Mouse (Mus musculus): ENCODE data around the gene Fn1. TPM values are rescaled to one million over a fixed set of nuclear protein-coding genes. Genes with fewer than 3 reads are reported as not detected.

Fn1 gene
- polyA plus RNA-seq, 1 experiment from 2014 or later = 182 TPM

DNA sequence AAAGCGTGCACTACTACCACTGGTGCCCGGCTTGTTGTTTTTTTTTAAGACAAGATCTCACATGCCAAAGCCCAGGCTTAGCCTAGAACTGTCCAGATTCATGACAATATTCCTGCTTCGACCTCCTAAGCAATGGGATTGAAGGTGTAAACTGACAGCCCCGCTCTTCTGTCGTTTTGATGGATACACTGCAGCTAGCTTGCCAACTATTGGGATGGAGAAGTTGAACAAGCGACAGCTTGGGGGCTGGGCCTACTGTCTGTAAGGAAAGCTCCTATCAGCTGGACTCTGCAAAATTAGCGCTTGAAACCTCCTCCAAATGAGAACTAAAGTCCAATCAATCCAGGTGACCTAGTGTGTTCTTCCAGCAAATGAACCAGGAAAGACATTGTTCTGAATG, 69.1 kb downstream of the Fn1 start:
- Histone ChIP-seq H3K9me3 (ENCODE audit: control insufficient read depth, low read depth, low read length) (no peaks in the 10 kb centered on the region), H3K9ac (replicated peaks; ENCODE audit: low read depth, low read length) (no peak overlapping the region), H3K4me3 (ENCODE audit: low read depth, low read length) (no peak overlapping the region), H3K4me2 (replicated peaks; ENCODE audit: low read depth, low read length) (no peak overlapping the region), H3K4me1 (ENCODE audit: control insufficient read depth, insufficient read depth, low read length) (no peaks in the 10 kb centered on the region), H3K36me3 (ENCODE audit: control insufficient read depth, insufficient read depth, low read length) (peaks cover 50% of the 10 kb centered on the region), H3K27me3 (ENCODE audit: control insufficient read depth, insufficient read depth, low read length) (no peaks in the 10 kb centered on the region), H3K27ac (ENCODE audit: low read length) (no peak overlapping the region)
- 85% methylated on average over 7 of the region's 7 CpGs for WGBS
- ATAC-seq (ENCODE audit: insufficient number of reproducible peaks, insufficient read depth, low FRiP score, low read depth) = no peak

DNA sequence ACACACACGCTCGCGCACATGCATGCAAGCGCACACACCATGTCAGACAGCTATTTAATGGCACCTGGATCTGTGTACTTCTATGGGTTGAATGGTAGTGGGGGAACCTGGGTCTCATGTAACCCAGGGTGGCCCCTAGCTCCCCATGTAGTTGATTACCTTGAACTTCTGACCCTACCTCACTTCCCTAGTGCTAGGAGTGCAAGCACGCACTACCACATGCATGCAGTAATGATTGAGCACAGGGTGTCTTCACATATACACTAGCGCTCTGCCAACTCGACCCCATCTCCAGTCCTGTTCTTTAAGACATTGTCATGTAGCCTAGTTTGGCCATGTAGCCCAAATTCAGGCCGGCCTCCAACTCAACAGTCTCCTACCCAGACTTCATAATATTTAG, 69.7 kb downstream of the Fn1 start:
- Histone ChIP-seq H3K36me3 (ENCODE audit: control insufficient read depth, insufficient read depth, low read length) (peaks cover 51% of the 10 kb centered on the region), H3K9me3 (ENCODE audit: control insufficient read depth, low read depth, low read length) (no peaks in the 10 kb centered on the region), H3K4me1 (ENCODE audit: control insufficient read depth, insufficient read depth, low read length) (no peaks in the 10 kb centered on the region), H3K4me2 (replicated peaks; ENCODE audit: low read depth, low read length) (no peak overlapping the region), H3K27me3 (ENCODE audit: control insufficient read depth, insufficient read depth, low read length) (no peaks in the 10 kb centered on the region), H3K9ac (replicated peaks; ENCODE audit: low read depth, low read length) (no peak overlapping the region), H3K4me3 (ENCODE audit: low read depth, low read length) (no peak overlapping the region), H3K27ac (ENCODE audit: low read length) (no peak overlapping the region)
- 96% methylated on average over 8 of the region's 8 CpGs for WGBS
- ATAC-seq (ENCODE audit: insufficient number of reproducible peaks, insufficient read depth, low FRiP score, low read depth) = no peak

DNA sequence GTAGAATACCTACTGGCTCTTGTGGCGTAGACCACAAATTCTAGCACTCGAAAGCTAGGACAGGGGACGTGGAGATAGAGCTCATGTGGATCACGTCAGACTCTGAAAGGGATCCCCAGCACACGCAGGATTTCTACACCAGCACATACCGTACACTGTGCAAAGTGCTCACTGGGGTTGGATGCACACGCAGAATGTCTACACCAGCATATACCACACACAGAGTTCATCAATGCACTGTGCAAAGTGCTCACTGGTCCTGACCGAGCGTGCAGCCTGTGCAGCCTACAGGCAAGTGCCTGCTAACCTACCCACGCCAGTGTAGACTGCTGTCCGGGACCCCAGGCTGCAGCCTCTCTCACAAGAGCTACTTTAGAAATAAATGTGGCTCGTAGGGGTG, 72.6 kb downstream of the Fn1 start:
- no peak overlapping the region for H3K4me2 ChIP-seq (replicated peaks; ENCODE audit: low read depth, low read length)
- H3K27ac ChIP-seq (ENCODE audit: low read length) = no peak overlapping the region
- no peaks in the 10 kb centered on the region for H3K4me1 ChIP-seq (ENCODE audit: control insufficient read depth, insufficient read depth, low read length)
- H3K9me3 ChIP-seq (ENCODE audit: control insufficient read depth, low read depth, low read length) = no peaks in the 10 kb centered on the region
- no peaks in the 10 kb centered on the region for H3K27me3 ChIP-seq (ENCODE audit: control insufficient read depth, insufficient read depth, low read length)
- 90% methylated on average over 12 of the region's 12 CpGs for WGBS
- H3K4me3 ChIP-seq (ENCODE audit: low read depth, low read length) = no peak overlapping the region
- peaks cover 52% of the 10 kb centered on the region for H3K36me3 ChIP-seq (ENCODE audit: control insufficient read depth, insufficient read depth, low read length)
- H3K9ac ChIP-seq (replicated peaks; ENCODE audit: low read depth, low read length) = no peak overlapping the region
- no peak for ATAC-seq (ENCODE audit: insufficient number of reproducible peaks, insufficient read depth, low FRiP score, low read depth)

DNA sequence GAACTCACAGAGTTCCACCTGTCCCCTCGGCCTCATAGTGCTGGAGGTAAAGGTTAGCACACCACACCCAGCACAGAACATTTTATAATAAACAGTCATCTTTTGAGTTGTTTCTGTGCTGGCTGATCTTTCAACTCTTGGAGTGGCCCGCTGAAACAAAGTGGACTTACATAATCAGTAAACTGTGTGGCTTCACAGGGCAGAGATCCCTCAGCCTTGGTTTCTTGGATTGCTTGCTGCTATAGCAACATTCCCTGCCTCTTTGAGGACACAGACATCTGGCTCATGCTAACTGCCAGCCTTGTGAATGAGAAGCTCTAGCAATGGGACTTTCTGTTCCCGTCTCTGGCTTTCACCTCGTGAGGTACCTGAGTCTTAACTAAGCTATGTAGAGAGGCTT, 73.5 kb downstream of the Fn1 start:
- H3K36me3 ChIP-seq (ENCODE audit: control insufficient read depth, insufficient read depth, low read length) = peaks cover 52% of the 10 kb centered on the region
- no peaks in the 10 kb centered on the region for H3K4me1 ChIP-seq (ENCODE audit: control insufficient read depth, insufficient read depth, low read length)
- WGBS = 87% methylated on average over 4 of the region's 4 CpGs
- no peaks in the 10 kb centered on the region for H3K9me3 ChIP-seq (ENCODE audit: control insufficient read depth, low read depth, low read length)
- H3K27ac ChIP-seq (ENCODE audit: low read length) = no peak overlapping the region
- H3K9ac ChIP-seq (replicated peaks; ENCODE audit: low read depth, low read length) = no peak overlapping the region
- ATAC-seq (ENCODE audit: insufficient number of reproducible peaks, insufficient read depth, low FRiP score, low read depth) = no peak
- no peak overlapping the region for H3K4me3 ChIP-seq (ENCODE audit: low read depth, low read length)
- H3K27me3 ChIP-seq (ENCODE audit: control insufficient read depth, insufficient read depth, low read length) = no peaks in the 10 kb centered on the region
- H3K4me2 ChIP-seq (replicated peaks; ENCODE audit: low read depth, low read length) = no peak overlapping the region

GRCm38 (mm10) chr1:71576837-71577236, 76.2 kb downstream of the Fn1 start:
- Histone ChIP-seq H3K4me2 (replicated peaks; ENCODE audit: low read depth, low read length) (no peak overlapping the region), H3K9ac (replicated peaks; ENCODE audit: low read depth, low read length) (no peak overlapping the region), H3K4me3 (ENCODE audit: low read depth, low read length) (no peak overlapping the region), H3K27ac (ENCODE audit: low read length) (no peak overlapping the region), H3K4me1 (ENCODE audit: control insufficient read depth, insufficient read depth, low read length) (no peaks in the 10 kb centered on the region), H3K27me3 (ENCODE audit: control insufficient read depth, insufficient read depth, low read length) (no peaks in the 10 kb centered on the region), H3K9me3 (ENCODE audit: control insufficient read depth, low read depth, low read length) (no peaks in the 10 kb centered on the region), H3K36me3 (ENCODE audit: control insufficient read depth, insufficient read depth, low read length) (peaks cover 68% of the 10 kb centered on the region)
- no peak for ATAC-seq (ENCODE audit: insufficient number of reproducible peaks, insufficient read depth, low FRiP score, low read depth)
- 92% methylated on average over 6 of the region's 6 CpGs for WGBS

GRCm38 (mm10) chr1:71575987-71576386, 77.0 kb downstream of the Fn1 start:
- H3K4me2 ChIP-seq (replicated peaks; ENCODE audit: low read depth, low read length) = no peak overlapping the region
- H3K9ac ChIP-seq (replicated peaks; ENCODE audit: low read depth, low read length) = no peak overlapping the region
- H3K36me3 ChIP-seq (ENCODE audit: control insufficient read depth, insufficient read depth, low read length) = peaks cover 73% of the 10 kb centered on the region
- H3K27me3 ChIP-seq (ENCODE audit: control insufficient read depth, insufficient read depth, low read length) = no peaks in the 10 kb centered on the region
- H3K4me1 ChIP-seq (ENCODE audit: control insufficient read depth, insufficient read depth, low read length) = no peaks in the 10 kb centered on the region
- no peak for ATAC-seq (ENCODE audit: insufficient number of reproducible peaks, insufficient read depth, low FRiP score, low read depth)
- WGBS = 95% methylated on average over 7 of the region's 7 CpGs
- no peaks in the 10 kb centered on the region for H3K9me3 ChIP-seq (ENCODE audit: control insufficient read depth, low read depth, low read length)
- H3K4me3 ChIP-seq (ENCODE audit: low read depth, low read length) = no peak overlapping the region
- H3K27ac ChIP-seq (ENCODE audit: low read length) = no peak overlapping the region

- Histone ChIP-seq H3K9me3 (ENCODE audit: control insufficient read depth, low read depth, low read length) (no peaks in the 10 kb centered on the region), H3K36me3 (ENCODE audit: control insufficient read depth, insufficient read depth, low read length) (peaks cover 75% of the 10 kb centered on the region), H3K4me2 (replicated peaks; ENCODE audit: low read depth, low read length) (no peak overlapping the region), H3K27ac (ENCODE audit: low read length) (no peak overlapping the region), H3K4me3 (ENCODE audit: low read depth, low read length) (no peak overlapping the region), H3K9ac (replicated peaks; ENCODE audit: low read depth, low read length) (no peak overlapping the region), H3K27me3 (ENCODE audit: control insufficient read depth, insufficient read depth, low read length) (no peaks in the 10 kb centered on the region), H3K4me1 (ENCODE audit: control insufficient read depth, insufficient read depth, low read length) (no peaks in the 10 kb centered on the region)
- WGBS = 90% methylated on average over 4 of the region's 4 CpGs
- ATAC-seq (ENCODE audit: insufficient number of reproducible peaks, insufficient read depth, low FRiP score, low read depth) = no peak
These were observed 82.9 kb downstream of the Fn1 start for GRCm38 (mm10) chr1:71570116-71570515.

- ATAC-seq (ENCODE audit: insufficient number of reproducible peaks, insufficient read depth, low FRiP score, low read depth) = no peak; the same call in 1 of the 2 replicates
- Histone ChIP-seq H3K4me1 (ENCODE audit: control insufficient read depth, insufficient read depth, low read length) (no peaks in the 10 kb centered on the region), H3K9me3 (ENCODE audit: control insufficient read depth, low read depth, low read length) (no peaks in the 10 kb centered on the region), H3K4me3 (ENCODE audit: low read depth, low read length) (no peak overlapping the region), H3K4me2 (replicated peaks; ENCODE audit: low read depth, low read length) (no peak overlapping the region), H3K36me3 (ENCODE audit: control insufficient read depth, insufficient read depth, low read length) (peaks cover 88% of the 10 kb centered on the region), H3K9ac (replicated peaks; ENCODE audit: low read depth, low read length) (no peak overlapping the region), H3K27me3 (ENCODE audit: control insufficient read depth, insufficient read depth, low read length) (no peaks in the 10 kb centered on the region), H3K27ac (ENCODE audit: low read length) (no peak overlapping the region)
- 82% methylated on average over 16 of the region's 16 CpGs for WGBS
These were observed 85.0 kb downstream of the Fn1 start for GRCm38 (mm10) chr1:71567884-71568605.

- 95% methylated on average over 7 of the region's 7 CpGs for WGBS
These were observed 88.7 kb downstream of the Fn1 start for GRCm38 (mm10) chr1:71564291-71564690.

More at GRCm38 (mm10) chr1:71564291-71564690, 88.7 kb downstream of the Fn1 start:
- Histone ChIP-seq H3K4me3 (ENCODE audit: low read depth, low read length) (no peak overlapping the region), H3K4me1 (ENCODE audit: control insufficient read depth, insufficient read depth, low read length) (no peaks in the 10 kb centered on the region), H3K4me2 (replicated peaks; ENCODE audit: low read depth, low read length) (no peak overlapping the region), H3K27me3 (ENCODE audit: control insufficient read depth, insufficient read depth, low read length) (no peaks in the 10 kb centered on the region), H3K36me3 (ENCODE audit: control insufficient read depth, insufficient read depth, low read length) (peaks cover 80% of the 10 kb centered on the region), H3K9ac (replicated peaks; ENCODE audit: low read depth, low read length) (no peak overlapping the region), H3K9me3 (ENCODE audit: control insufficient read depth, low read depth, low read length) (no peaks in the 10 kb centered on the region), H3K27ac (ENCODE audit: low read length) (no peak overlapping the region)
- no peak for ATAC-seq (ENCODE audit: insufficient number of reproducible peaks, insufficient read depth, low FRiP score, low read depth)
